Mouse (Mus musculus) adrenal gland, postnatal 36 days (tissue): ENCODE results near the gene Adcy1. TPM values are rescaled to one million over a fixed set of nuclear protein-coding genes. Genes with fewer than 3 reads are reported as not detected.

ENCODE experiments used
- DNase-seq, 2 experiments: peaks; one replicate each; pipeline ENCODE4 v3.0.0; 2021; ENCODE audit warnings: mixed read lengths in 1 of 2
- total RNA-seq, 2 experiments: library from RNA; stranded (reverse); gene quantifications; 2 replicates each; pipeline ENCODE4 v1.2.3; 2021

Gene Adcy1
- total RNA-seq, 2 experiments from 2014 or later = 2.3 to 2.5 TPM

- DNase-seq = no peak
These were observed 72.0 kb downstream of the Adcy1 start for GRCm38 (mm10) chr11:7135301-7135700.

GRCm38 (mm10) chr11:7135763-7136162 lies 72.5 kb downstream of the Adcy1 start:
- peak in 1 of 2 experiments; percentile 33 for DNase-seq

DNA sequence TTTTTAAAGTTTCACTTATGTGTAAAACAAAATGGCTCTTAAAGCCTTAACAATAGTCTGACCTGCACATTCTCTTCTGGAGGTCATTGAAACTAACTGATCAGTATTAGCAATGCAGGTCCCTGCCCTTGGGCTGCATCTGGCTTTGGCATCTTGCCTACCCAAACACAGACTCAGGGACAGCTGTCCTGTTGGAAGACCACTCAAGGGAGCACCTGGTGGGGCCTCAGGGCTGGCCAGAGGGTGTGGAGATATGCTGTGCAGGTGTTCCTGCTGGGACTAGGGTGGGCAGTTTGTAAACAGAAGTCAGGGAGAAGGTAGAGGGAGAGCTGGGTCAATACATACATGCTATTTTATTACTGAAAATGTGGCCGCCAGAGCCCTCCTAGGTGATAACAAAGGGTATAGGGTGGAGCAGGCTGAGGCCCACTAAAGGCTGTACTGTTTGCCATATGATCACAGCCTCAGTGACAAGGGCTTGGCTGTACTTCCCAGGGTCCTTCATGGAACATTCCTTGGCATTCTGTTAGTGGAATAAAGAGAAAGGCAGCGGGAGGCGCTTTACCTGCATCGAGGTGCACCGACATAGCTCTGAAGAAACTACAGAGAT lies 73.1 kb downstream of the Adcy1 start:
- DNase-seq = no peak

DNA sequence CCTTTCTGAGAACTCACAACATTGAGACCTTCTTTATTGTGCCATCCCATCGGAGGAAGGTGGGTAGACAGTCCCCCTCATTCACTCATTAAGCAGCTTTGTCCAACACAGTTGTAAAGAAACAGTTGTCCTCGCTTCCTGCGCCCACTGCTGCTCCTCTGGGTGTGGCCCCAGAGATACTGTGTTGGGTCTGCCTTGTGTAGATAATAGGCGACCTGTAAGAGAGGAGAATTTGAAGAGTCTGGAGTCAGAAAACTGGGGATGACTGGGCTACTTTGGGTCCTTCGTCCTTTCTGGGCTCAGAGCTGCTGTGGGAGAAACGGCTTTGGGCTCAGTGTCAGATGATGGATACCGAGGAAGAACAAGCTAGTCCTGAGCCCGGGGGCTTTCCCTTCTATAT lies 75.1 kb downstream of the Adcy1 start:
- no peak for DNase-seq

- DNase-seq = peak; percentile 40 to 50
These were observed 77.2 kb downstream of the Adcy1 start for GRCm38 (mm10) chr11:7140449-7140848.

DNA sequence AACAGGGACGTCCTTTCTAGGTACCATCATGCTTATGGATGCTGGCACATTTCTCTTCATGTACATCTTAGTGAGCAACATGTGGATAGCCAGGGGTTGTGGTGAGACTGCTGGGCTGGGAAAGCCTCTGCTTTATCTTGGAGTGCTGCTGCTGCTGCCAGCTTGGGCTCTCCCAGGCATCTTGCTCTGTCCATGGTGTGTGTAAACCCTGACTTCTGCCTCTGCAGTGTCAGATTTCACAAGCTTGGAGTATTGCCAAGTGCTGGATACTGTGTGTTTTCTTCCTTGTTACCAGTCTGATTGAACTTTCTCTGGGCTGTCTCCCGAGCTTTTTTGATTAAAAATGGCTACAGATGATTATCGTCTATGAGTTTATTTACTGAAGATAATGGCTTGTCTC lies 79.4 kb downstream of the Adcy1 start:
- DNase-seq = peak; percentile 51 to 66

DNA sequence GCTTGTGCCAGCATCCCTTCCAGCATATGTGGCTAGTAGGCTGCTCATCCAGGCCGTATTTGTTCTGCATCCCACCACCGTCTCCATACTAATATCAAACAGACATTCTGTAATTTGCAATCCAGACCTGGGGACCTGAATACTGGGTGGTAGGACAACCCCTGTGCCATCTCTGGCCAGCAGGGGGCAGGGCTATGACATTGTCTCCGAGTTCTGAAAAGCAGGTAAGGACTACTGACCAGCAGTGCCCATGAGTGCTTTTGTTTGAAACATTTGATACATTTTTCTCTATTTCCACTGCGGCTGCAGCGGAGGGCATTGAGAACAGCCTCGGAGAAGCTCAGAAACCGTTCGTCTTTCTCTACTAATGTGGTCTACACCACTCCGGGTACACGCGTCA lies 81.1 kb downstream of the Adcy1 start:
- DNase-seq = no peak

GRCm38 (mm10) chr11:7145221-7145620 lies 81.9 kb downstream of the Adcy1 start:
- DNase-seq = peak; percentile 58 to 65

DNA sequence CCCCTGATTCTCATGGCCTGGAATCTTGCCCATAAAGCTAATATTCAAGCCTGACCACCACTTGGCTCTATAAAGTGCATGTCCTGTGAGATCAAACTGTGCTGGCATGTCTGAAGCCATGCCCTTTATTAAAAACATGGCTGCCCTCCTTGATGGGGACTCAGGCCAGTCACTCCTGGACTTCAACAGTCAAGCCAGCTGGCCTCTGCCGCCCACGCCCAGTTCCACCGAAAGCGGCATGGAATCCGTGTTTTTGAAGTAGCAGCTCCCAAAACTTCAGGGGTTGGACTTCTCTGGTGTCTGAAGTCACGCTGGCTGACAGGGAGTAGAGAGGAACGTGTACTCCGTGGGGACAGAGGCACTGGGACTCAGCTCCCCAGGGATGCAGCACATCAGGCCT lies 84.2 kb downstream of the Adcy1 start:
- DNase-seq = no peak

DNA sequence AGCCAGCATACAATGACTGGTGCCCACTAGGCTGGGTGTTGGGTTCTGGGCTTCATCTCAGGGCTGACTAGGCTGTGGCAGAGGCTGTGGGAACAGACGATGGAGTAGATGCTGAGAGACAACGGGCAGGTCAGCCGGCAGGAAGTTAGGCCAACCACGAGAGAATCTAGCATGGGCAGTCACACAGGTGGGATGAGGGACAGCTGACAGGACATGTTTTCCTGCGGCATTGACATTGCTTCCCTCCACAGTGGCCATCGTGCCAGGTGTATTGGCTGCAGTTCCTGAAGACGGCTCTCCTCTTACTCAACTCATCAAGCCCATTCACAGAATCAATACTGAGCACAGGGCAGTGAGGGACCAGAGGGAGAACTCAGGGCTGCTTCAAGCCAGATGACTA lies 84.7 kb downstream of the Adcy1 start:
- no peak for DNase-seq

DNA sequence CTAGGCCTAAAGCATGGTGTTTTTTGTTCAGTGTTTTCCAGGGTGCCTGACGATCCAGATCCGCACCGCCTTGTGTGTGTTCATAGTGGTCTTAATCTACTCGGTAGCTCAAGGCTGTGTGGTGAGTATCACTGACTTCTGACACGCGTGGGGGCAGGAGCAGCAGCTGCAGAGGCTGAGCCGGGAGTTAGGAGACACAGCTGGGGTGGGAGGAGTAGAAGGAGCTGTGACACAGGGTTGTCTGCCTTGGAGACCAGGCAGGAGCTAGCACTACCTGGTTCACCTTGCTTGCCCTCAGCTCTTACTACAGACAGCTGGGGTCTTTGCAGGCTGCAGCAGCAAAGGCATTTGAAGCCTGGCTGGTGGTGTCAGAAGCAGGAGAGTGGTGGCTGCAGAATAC lies 86.2 kb downstream of the Adcy1 start:
- no peak for DNase-seq

- no peak for DNase-seq
These were observed 87.2 kb downstream of the Adcy1 start for GRCm38 (mm10) chr11:7150511-7150910.

DNA sequence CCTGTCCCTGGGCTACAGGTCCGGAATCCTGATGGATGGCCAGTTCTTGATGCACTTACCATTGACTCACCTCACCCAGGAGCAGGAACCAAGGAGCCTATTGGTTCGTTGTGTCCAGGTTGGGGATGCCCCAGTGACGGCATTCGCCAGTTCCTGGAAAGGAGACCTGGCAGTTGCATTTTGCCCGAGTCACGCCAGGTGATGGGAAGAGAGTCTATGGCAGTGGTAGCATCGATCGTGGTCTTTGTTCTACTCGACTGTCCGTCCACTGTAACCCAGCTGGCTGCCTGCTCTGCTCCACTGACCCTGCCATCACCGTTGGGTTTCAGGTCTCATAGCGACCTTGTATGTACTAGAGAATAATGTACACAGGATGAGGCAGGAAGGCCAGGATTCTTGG lies 89.1 kb downstream of the Adcy1 start:
- DNase-seq = no peak

- DNase-seq = no peak
These were observed 89.8 kb downstream of the Adcy1 start for GRCm38 (mm10) chr11:7153081-7153480.

GRCm38 (mm10) chr11:7156427-7156826 lies 93.1 kb downstream of the Adcy1 start:
- no peak for DNase-seq

- no peak for DNase-seq
These were observed 94.9 kb downstream of the Adcy1 start for GRCm38 (mm10) chr11:7158196-7158595.

- DNase-seq = no peak
These were observed 96.9 kb downstream of the Adcy1 start for GRCm38 (mm10) chr11:7160146-7160545.

DNA sequence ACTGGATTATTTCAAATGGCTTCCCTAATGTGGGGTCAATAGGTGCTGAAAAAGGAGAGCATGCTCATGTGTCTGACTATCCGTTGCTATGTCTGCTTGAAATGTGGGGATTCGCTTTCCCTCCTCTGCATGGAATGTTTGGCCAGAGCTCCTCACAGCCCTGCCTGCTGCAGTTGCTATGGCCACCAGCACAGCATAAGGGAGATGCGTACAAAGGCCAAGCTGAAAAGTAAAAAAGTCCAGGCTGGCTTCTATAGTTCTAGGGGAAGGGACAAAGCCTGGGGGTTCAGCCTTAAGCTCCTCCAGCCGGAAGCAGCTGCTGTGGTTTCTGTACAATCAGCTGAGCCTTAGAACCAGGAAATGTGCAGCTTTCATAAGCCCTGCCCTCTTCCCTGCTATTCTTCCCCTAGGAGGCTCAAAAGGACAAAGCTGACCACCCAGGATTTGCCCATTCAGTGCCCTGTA lies 97.4 kb downstream of the Adcy1 start:
- no peak for DNase-seq

DNA sequence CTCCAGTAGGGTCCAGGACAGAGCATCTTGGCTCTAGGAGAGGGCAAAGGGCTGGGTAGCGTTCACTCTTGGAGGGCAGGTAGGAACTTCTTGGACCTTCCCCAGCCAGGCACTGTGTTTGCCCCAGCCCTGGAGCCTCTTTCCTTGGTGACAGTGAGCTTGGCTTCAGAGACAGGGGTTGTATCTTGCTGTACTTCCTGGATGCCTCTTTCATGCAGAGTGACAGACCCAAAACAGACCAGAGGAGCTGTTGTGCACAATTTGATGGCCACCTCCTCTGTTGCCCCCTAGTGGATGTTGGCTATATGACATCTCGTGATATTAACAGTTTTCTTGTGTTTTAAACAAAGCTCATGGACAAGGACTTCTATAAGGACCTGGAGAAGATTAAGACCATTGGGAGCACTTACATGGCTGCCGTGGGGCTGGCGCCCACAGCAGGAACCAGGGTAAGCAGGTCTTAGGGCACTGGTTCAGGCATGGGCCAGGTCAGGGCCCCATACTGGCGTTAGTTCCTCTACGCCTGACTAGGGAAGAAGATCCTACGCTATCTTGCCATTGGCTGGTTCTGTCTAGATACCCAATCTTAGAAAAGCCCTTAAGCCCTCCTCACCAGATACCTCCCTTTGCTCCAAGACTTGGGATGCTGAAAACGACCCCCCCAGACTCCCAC lies 98.3 kb downstream of the Adcy1 start:
- peak in 1 of 2 experiments; percentile 16 for DNase-seq

GRCm38 (mm10) chr11:7164416-7164815 lies 101.1 kb downstream of the Adcy1 start:
- no peak for DNase-seq

DNA sequence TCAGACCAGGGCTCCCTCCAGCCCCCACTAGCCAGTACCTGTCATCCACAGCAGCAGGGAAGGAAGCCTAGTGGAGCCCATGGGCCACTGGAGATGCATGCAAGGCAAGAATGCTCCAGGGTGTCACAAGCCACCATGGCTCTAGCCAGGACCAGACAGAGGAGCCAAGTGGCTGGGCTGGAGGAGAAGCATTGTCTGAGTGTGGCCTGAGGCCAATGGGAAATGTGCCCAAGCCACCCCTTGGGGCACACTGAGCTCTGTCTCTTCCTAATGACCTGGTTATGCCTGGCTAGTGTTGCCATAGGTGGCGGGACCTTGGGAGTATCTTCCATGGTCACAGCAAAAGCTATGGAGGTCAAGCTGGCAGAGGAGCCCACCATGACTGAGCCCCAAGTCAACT lies 106.4 kb downstream of the Adcy1 start:
- DNase-seq = no peak

- DNase-seq = no peak
These were observed 110.4 kb downstream of the Adcy1 start for GRCm38 (mm10) chr11:7173664-7174063.

GRCm38 (mm10) chr11:7178724-7179123 lies 115.4 kb downstream of the Adcy1 start:
- no peak for DNase-seq

- no peak for DNase-seq
These were observed 116.0 kb downstream of the Adcy1 start for GRCm38 (mm10) chr11:7179276-7179675.
